Mouse (Mus musculus): ENCODE results near the gene Klhl30. TPM values are rescaled to one million over a fixed set of nuclear protein-coding genes. Genes with fewer than 3 reads are reported as not detected.

Klhl30 gene
- total and polyA plus RNA-seq, 3 experiments = 0.32 to 0.47 (median 0.34) TPM

- dilution Hi-C loops (cut with MboI; ENCODE audit: extremely low pct_ligation_motif_present, extremely low pct_unique_long_range_greater_than_20kb, low sequenced_read_pairs) (no loop called here), in situ Hi-C loops (cut with MboI; ENCODE audit: low pct_ligation_motif_present, low pct_unique_long_range_greater_than_20kb, low sequenced_read_pairs) (no loop called here)
- Histone ChIP-seq H3K4me3 (replicated peaks in 1 of 3; ENCODE audit: low read depth in 2 of 3, low read length in 2 of 3, poor library complexity in 1 of 3) (peak overlapping the region; percentile 74 to 92 (median 85)), H3K27me3 (replicated peaks) (no peaks in the 10 kb centered on the region), H3K4me2 (ENCODE audit: insufficient read depth, low read depth, poor library complexity, severe bottlenecking) (0 out of 2 replicates have a peak overlapping the region, but pooled peaks have one; percentile 69), H3K79me2 (replicated peaks; ENCODE audit: control insufficient read depth, extremely low read depth, insufficient read depth, poor library complexity, severe bottlenecking) (peaks cover 4% of the 10 kb centered on the region; the same call in 1 of the 2 replicates), H3K4me1 (ENCODE audit: control insufficient read depth in 1 of 2, insufficient read depth in 2 of 2) (peaks cover 21 to 32% of the 10 kb centered on the region in 2 experiments), H3K36me3 (replicated peaks in 1 of 2; ENCODE audit: control insufficient read depth in 1 of 2, insufficient read depth in 1 of 2, low read length in 1 of 2) (peaks cover 22 to 71% of the 10 kb centered on the region in 2 experiments), H3K9ac (ENCODE audit: insufficient read depth, low read depth) (peak overlapping the region; percentile 31; the same call in 1 of the 2 replicates), H3K9me3 (replicated peaks; ENCODE audit: low read length) (no peaks in the 10 kb centered on the region), H3K27ac (ENCODE audit: insufficient read depth, low read depth) (no peak overlapping the region)
- TF ChIP-seq BHLHE40 (IDR thresholded peaks at IDR 0.05; ENCODE audit: low read depth, low read length) (no peak), MAFK (IDR thresholded peaks at IDR 0.05; ENCODE audit: insufficient replicate concordance, low read length) (peak; percentile 26; the same call in 1 of the 2 replicates)
- no peak for DNase-seq (ENCODE audit: extremely low read depth)
These were observed 26.2 kb upstream of the Klhl30 start for GRCm38 (mm10) chr1:91324646-91325045.

- H3K27me3 ChIP-seq (replicated peaks) = no peaks in the 10 kb centered on the region
These were observed 25.3 kb upstream of the Klhl30 start for GRCm38 (mm10) chr1:91325488-91326042.

DNA sequence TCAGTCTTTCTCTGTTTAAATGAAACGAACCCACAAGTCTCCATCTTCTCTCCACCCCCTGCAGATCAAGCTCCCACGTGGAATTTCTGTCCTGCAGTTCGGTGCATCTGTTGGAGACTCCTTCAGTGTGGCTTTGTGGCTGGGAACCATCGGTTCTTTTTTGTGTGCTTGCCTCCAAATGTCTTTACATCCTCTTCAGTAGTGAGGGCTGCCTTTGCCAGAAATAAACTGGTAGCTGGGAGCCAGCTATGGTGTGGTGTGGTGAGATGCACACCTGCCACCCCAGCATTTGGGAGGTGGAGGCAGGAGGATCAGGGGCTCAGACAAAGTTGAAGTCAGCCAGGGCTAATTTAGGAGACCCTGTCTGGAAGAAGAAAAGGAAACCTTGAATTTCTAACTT lies 18.7 kb upstream of the Klhl30 start:
- dilution Hi-C loops (cut with MboI; ENCODE audit: extremely low pct_ligation_motif_present, extremely low pct_unique_long_range_greater_than_20kb, low sequenced_read_pairs) (no loop called here), in situ Hi-C loops (cut with MboI; ENCODE audit: low pct_ligation_motif_present, low pct_unique_long_range_greater_than_20kb, low sequenced_read_pairs) (no loop called here)
- no peaks in the 10 kb centered on the region for H3K79me2 ChIP-seq (replicated peaks; ENCODE audit: control insufficient read depth, extremely low read depth, insufficient read depth, poor library complexity, severe bottlenecking)
- no peaks in the 10 kb centered on the region for H3K9me3 ChIP-seq (replicated peaks; ENCODE audit: low read length)
- TF ChIP-seq ETS1 (conservative IDR thresholded peaks at IDR 0.05; ENCODE audit: low read depth, low read length) = no peak
- TF ChIP-seq ZMIZ1 (IDR thresholded peaks at IDR 0.05; ENCODE audit: low read depth, low read length) = no peak
- TF ChIP-seq CHD1 (IDR thresholded peaks at IDR 0.05; ENCODE audit: low read depth, low read length) = no peak
- no peak for TF ChIP-seq MAFK (IDR thresholded peaks at IDR 0.05; ENCODE audit: insufficient replicate concordance, low read length)
- TF ChIP-seq ELF1 (IDR thresholded peaks at IDR 0.05; ENCODE audit: low read depth, low read length) = no peak
- no peak for TF ChIP-seq CTCF (conservative IDR thresholded peaks at IDR 0.05 in 1 of 2, IDR thresholded peaks at IDR 0.05 in 1 of 2; ENCODE audit: low read depth in 2 of 2, low read length in 2 of 2)
- no peak for TF ChIP-seq PAX5 (IDR thresholded peaks at IDR 0.05; ENCODE audit: low read length)
- no peak for TF ChIP-seq ZKSCAN1 (IDR thresholded peaks at IDR 0.05; ENCODE audit: borderline replicate concordance, low read depth, low read length)
- TF ChIP-seq NELFE (IDR thresholded peaks at IDR 0.05; ENCODE audit: low read depth, low read length) = no peak
- no peak for TF ChIP-seq NRF1 (IDR thresholded peaks at IDR 0.05; ENCODE audit: low read depth, low read length)
- TF ChIP-seq KAT2A (IDR thresholded peaks at IDR 0.05; ENCODE audit: insufficient replicate concordance, low read length) = no peak
- TF ChIP-seq GABPA (IDR thresholded peaks at IDR 0.05; ENCODE audit: insufficient replicate concordance, low read depth, low read length) = no peak
- TF ChIP-seq POLR2AphosphoS2 (IDR thresholded peaks at IDR 0.05; ENCODE audit: low read depth, low read length) = no peak
- no peak for TF ChIP-seq MEF2A (IDR thresholded peaks at IDR 0.05; ENCODE audit: borderline replicate concordance, low read depth, low read length)
- no peak for TF ChIP-seq RCOR1 (conservative IDR thresholded peaks at IDR 0.05; ENCODE audit: low read depth, low read length)
- no peak for TF ChIP-seq BHLHE40 (IDR thresholded peaks at IDR 0.05; ENCODE audit: low read depth, low read length)
- no peak for TF ChIP-seq USF1 (IDR thresholded peaks at IDR 0.05; ENCODE audit: low read depth, low read length)
- H3K27ac ChIP-seq (ENCODE audit: insufficient read depth, low read depth) = no peak overlapping the region
- no peak overlapping the region for H3K4me3 ChIP-seq (replicated peaks in 1 of 3; ENCODE audit: low read depth in 2 of 3, low read length in 2 of 3, poor library complexity in 1 of 3)
- H3K9ac ChIP-seq (ENCODE audit: insufficient read depth, low read depth) = no peak overlapping the region
- H3K27me3 ChIP-seq (replicated peaks) = no peaks in the 10 kb centered on the region
- peaks cover 34 to 91% of the 10 kb centered on the region in 2 experiments for H3K36me3 ChIP-seq (replicated peaks in 1 of 2; ENCODE audit: control insufficient read depth in 1 of 2, insufficient read depth in 1 of 2, low read length in 1 of 2)
- H3K4me1 ChIP-seq (ENCODE audit: control insufficient read depth in 1 of 2, insufficient read depth in 2 of 2) = peaks cover 0 to 24% of the 10 kb centered on the region in 2 experiments; a peak in 2 of 4 replicates
- DNase-seq (ENCODE audit: extremely low read depth) = no peak
- H3K4me2 ChIP-seq (ENCODE audit: insufficient read depth, low read depth, poor library complexity, severe bottlenecking) = no peak overlapping the region

More at GRCm38 (mm10) chr1:91325488-91326042, 25.3 kb upstream of the Klhl30 start:
- TF ChIP-seq JUND (conservative IDR thresholded peaks at IDR 0.05; ENCODE audit: low read depth, low read length) (no peak), CHD1 (IDR thresholded peaks at IDR 0.05; ENCODE audit: low read depth, low read length) (no peak), NELFE (IDR thresholded peaks at IDR 0.05; ENCODE audit: low read depth, low read length) (peak; percentile 61), BHLHE40 (IDR thresholded peaks at IDR 0.05; ENCODE audit: low read depth, low read length) (no peak), HCFC1 (IDR thresholded peaks at IDR 0.05; ENCODE audit: low read depth, low read length) (peak; percentile 66), TBP (conservative IDR thresholded peaks at IDR 0.05; ENCODE audit: low read depth, low read length) (0 out of 2 replicates have a peak, but pooled peaks have one; percentile 56), MEF2A (IDR thresholded peaks at IDR 0.05; ENCODE audit: borderline replicate concordance, low read depth, low read length) (peak; percentile 13; the same call in 1 of the 2 replicates), IRF4 (IDR thresholded peaks at IDR 0.05; ENCODE audit: low read depth, low read length) (no peak), ELF1 (IDR thresholded peaks at IDR 0.05; ENCODE audit: low read depth, low read length) (peak; percentile 80), MAFK (IDR thresholded peaks at IDR 0.05; ENCODE audit: insufficient replicate concordance, low read length) (no peak), MYC (IDR thresholded peaks at IDR 0.05; ENCODE audit: low read depth, low read length) (peak; percentile 68), MXI1 (IDR thresholded peaks at IDR 0.05; ENCODE audit: low read depth, low read length) (peak; percentile 53; the same call in 1 of the 2 replicates), PAX5 (IDR thresholded peaks at IDR 0.05; ENCODE audit: low read length) (no peak), RCOR1 (conservative IDR thresholded peaks at IDR 0.05; ENCODE audit: low read depth, low read length) (0 out of 2 replicates have a peak, but pooled peaks have one; percentile 51), CHD2 (IDR thresholded peaks at IDR 0.05; ENCODE audit: low read length) (peak; percentile 64), POLR2A (IDR thresholded peaks at IDR 0.05; ENCODE audit: low read depth, low read length) (peak; percentile 77), SIN3A (IDR thresholded peaks at IDR 0.05; ENCODE audit: low read length) (peak; percentile 68; the same call in 1 of the 2 replicates), MAZ (IDR thresholded peaks at IDR 0.05; ENCODE audit: low read depth, low read length) (peak; percentile 87)
- Histone ChIP-seq H3K4me3 (replicated peaks in 1 of 3; ENCODE audit: low read depth in 2 of 3, low read length in 2 of 3, poor library complexity in 1 of 3) (peak overlapping the region; percentile 74 to 92 (median 85)), H3K27ac (ENCODE audit: insufficient read depth, low read depth) (no peak overlapping the region), H3K9ac (ENCODE audit: insufficient read depth, low read depth) (peak overlapping the region; percentile 64), H3K9me3 (replicated peaks; ENCODE audit: low read length) (no peaks in the 10 kb centered on the region), H3K4me2 (ENCODE audit: insufficient read depth, low read depth, poor library complexity, severe bottlenecking) (peak overlapping the region; percentile 69), H3K79me2 (replicated peaks; ENCODE audit: control insufficient read depth, extremely low read depth, insufficient read depth, poor library complexity, severe bottlenecking) (peaks cover 4% of the 10 kb centered on the region; the same call in 1 of the 2 replicates), H3K4me1 (ENCODE audit: control insufficient read depth in 1 of 2, insufficient read depth in 2 of 2) (peaks cover 21 to 32% of the 10 kb centered on the region in 2 experiments), H3K36me3 (replicated peaks in 1 of 2; ENCODE audit: control insufficient read depth in 1 of 2, insufficient read depth in 1 of 2, low read length in 1 of 2) (peaks cover 15 to 69% of the 10 kb centered on the region in 2 experiments)
- in situ Hi-C loops (cut with MboI; ENCODE audit: low pct_ligation_motif_present, low pct_unique_long_range_greater_than_20kb, low sequenced_read_pairs) = no loop called here
- peak; percentile 35 for DNase-seq (ENCODE audit: extremely low read depth)
- dilution Hi-C loops (cut with MboI; ENCODE audit: extremely low pct_ligation_motif_present, extremely low pct_unique_long_range_greater_than_20kb, low sequenced_read_pairs) = no loop called here

Measured in CH12.LX (cell line).